Mouse (Mus musculus): ENCODE data around the gene Sycp3.

DNA sequence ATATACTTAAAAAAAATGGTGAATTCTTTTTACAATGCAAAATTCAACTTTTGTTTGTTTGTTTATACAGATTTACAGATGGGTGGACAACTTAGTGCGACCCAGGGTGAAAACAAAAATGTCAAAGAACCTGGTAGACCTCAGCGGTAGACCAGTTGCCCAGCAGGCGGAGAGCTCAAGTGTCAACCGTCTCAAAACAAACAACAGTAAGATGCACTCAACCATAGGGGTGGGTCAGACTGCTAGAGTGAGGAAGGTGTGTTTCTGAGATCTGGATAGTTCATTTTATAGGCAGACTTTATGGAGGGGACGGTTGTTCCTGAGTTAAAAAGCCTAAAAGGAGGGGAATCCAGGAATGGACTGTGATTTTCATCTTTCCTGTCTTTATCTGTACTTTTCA is 29.3 kb downstream of the Sycp3 start:
- TF ChIP-seq HCFC1 (IDR thresholded peaks at IDR 0.05; ENCODE audit: borderline replicate concordance, insufficient read depth, low read length) = no peak
- TF ChIP-seq MAFK (IDR thresholded peaks at IDR 0.05; ENCODE audit: insufficient read depth, low read depth, low read length) = no peak
- TF ChIP-seq ZC3H11A (IDR thresholded peaks at IDR 0.05; ENCODE audit: borderline replicate concordance, low read depth, low read length) = no peak

All from ES-E14 (cell line).